Mouse (Mus musculus): ENCODE data around the gene Hcn3.

Hcn3 gene

GRCm38 (mm10) chr3:89159616-89160344 is at the start of gene Hcn3:
Hcn3 (minus strand) TSS chr3:89160196.
- DNase-seq, result peak; percentile 64 to 83

- no peak for DNase-seq
Observed at GRCm38 (mm10) chr3:89209731-89210130, 49.7 kb upstream of the Hcn3 start.

- no peak for DNase-seq
Observed at GRCm38 (mm10) chr3:89208736-89209135, 48.7 kb upstream of the Hcn3 start.

- DNase-seq, result no peak
Observed at GRCm38 (mm10) chr3:89208075-89208657, 48.2 kb upstream of the Hcn3 start.

GRCm38 (mm10) chr3:89206695-89207094 is 46.7 kb upstream of the Hcn3 start:
- DNase-seq, result no peak

- no peak for DNase-seq
Observed at GRCm38 (mm10) chr3:89206079-89206478, 46.1 kb upstream of the Hcn3 start.

- DNase-seq, result no peak
Observed at GRCm38 (mm10) chr3:89203142-89203514, 43.1 kb upstream of the Hcn3 start.

- DNase-seq, result peak; percentile 89 to 91
Observed at GRCm38 (mm10) chr3:89202253-89203141, 42.5 kb upstream of the Hcn3 start, which contains the start of gene Gba. Gba (plus strand) TSS chr3:89202928.

- no peak for DNase-seq
Observed at GRCm38 (mm10) chr3:89199839-89200238, 39.8 kb upstream of the Hcn3 start.

- peak; percentile 82 to 93 for DNase-seq
Observed at GRCm38 (mm10) chr3:89195979-89196877, 36.2 kb upstream of the Hcn3 start.

GRCm38 (mm10) chr3:89193853-89194252 is 33.9 kb upstream of the Hcn3 start:
- DNase-seq, result no peak

- no peak for DNase-seq
Observed at GRCm38 (mm10) chr3:89193351-89193750, 33.4 kb upstream of the Hcn3 start.

- DNase-seq, result no peak
Observed at GRCm38 (mm10) chr3:89190436-89190835, 30.4 kb upstream of the Hcn3 start.

- DNase-seq, result no peak
Observed at GRCm38 (mm10) chr3:89188478-89188875, 28.5 kb upstream of the Hcn3 start.

GRCm38 (mm10) chr3:89187690-89188477 is 27.9 kb upstream of the Hcn3 start:
- DNase-seq, result no peak

GRCm38 (mm10) chr3:89187197-89187596 is 27.2 kb upstream of the Hcn3 start:
- DNase-seq, result no peak

- peak; percentile 57 to 65 for DNase-seq
Observed at GRCm38 (mm10) chr3:89183959-89184315, 23.9 kb upstream of the Hcn3 start.

GRCm38 (mm10) chr3:89183058-89183958 is 23.3 kb upstream of the Hcn3 start, which contains the start of gene Fam189b:
Fam189b (plus strand) TSS chr3:89183143.
- DNase-seq, result peak; percentile 91 to 93

GRCm38 (mm10) chr3:89182531-89183057 is 22.6 kb upstream of the Hcn3 start:
- no peak for DNase-seq
